Mouse (Mus musculus): ENCODE measurements around the gene Coil.

- TF ChIP-seq POLR2A (IDR thresholded peaks at IDR 0.05; ENCODE audit: borderline replicate concordance, low read depth, low read length) (no peak), CTCF (IDR thresholded peaks at IDR 0.05; ENCODE audit: low read depth, low read length) (no peak)
Observed at GRCm38 (mm10) chr11:89006404-89006803, 36.4 kb downstream of the Coil start.

All from bone marrow macrophage, adult 2 months (primary cell).